Comparison of ENCODE assay signal across 9 mouse cellular contexts in the genomic region with DNA sequence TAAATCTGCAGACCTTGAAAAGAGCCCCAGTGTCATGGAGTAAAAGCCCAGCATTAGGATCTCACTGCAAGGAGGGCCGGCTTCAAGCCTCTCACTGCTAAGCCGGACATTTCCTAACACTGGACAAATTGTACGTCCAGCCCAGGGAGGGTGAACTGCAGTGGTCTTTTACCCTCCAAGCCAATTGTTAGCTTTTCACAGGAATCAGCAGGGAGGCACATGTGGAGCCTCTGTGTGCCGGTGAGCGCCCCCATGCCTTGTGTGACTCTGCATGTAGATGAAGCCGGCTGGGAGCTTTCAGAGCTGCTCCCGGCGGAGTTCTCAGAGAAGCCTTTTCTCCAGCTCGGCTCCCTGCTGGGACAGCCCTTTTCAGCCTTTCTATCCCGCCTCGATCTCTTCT.
DNase-seq lines count a peak whose midpoint lies in the region; ATAC-seq and TF ChIP-seq lines count a peak whose summit lies in the region.
"Had no signal": no experiment of that assay in that cellular context is flagged by ENCODE, and none has a peak within 500 bp of the region (broad histone marks: within the 10 kb centered on the region; RNA-seq: fewer than 3 reads in every experiment).

No protein-coding gene starts in this region.

- no peaks in the 10 kb centered on the region for H3K27me3 ChIP-seq in heart, embryonic 10.5 days (ENCODE audit: insufficient read depth, poor library complexity, severe bottlenecking)
- H3K27me3 ChIP-seq in midbrain, embryonic 11.5 days (ENCODE audit: control insufficient read depth, insufficient read depth, low read length), result no peaks in the 10 kb centered on the region
- H3K27me3 ChIP-seq in liver, postnatal 0 days (ENCODE audit: insufficient read depth, low read length), result no peaks in the 10 kb centered on the region
- H3K27me3 ChIP-seq: CH12.LX had no signal

- H3K9me3 ChIP-seq in heart, embryonic 10.5 days, result no peaks in the 10 kb centered on the region
- H3K9me3 ChIP-seq in midbrain, embryonic 11.5 days (ENCODE audit: control insufficient read depth, low read length), result no peaks in the 10 kb centered on the region
- no peaks in the 10 kb centered on the region for H3K9me3 ChIP-seq in liver, postnatal 0 days (ENCODE audit: low read length)

- peak; percentile 74 for DNase-seq in heart, embryonic 10.5 days (ENCODE audit: low spot score)
- no peak for DNase-seq in heart, postnatal 14 days
- DNase-seq in brain, embryonic 14.5 days (ENCODE audit: low read depth), result peak; percentile 95
- peak; percentile 46 for DNase-seq in forelimb bud, embryonic 11.5 days (ENCODE audit: low read depth, low spot score)
- DNase-seq in midbrain, embryonic 11.5 days (ENCODE audit: low spot score, missing footprints), result peak; percentile 98
- DNase-seq in urinary bladder, postnatal 10 days (ENCODE audit: low spot score), result no peak
- DNase-seq in T-cell, adult 2 months (ENCODE audit: low spot score), result no peak
- no peak for DNase-seq in liver, postnatal 0 days

- H3K4me3 ChIP-seq in heart, embryonic 10.5 days, result no peak overlapping the region
- no peak overlapping the region for H3K4me3 ChIP-seq in midbrain, embryonic 11.5 days (ENCODE audit: low read depth, low read length)
- H3K4me3 ChIP-seq in liver, postnatal 0 days (ENCODE audit: low read depth, low read length), result no peak overlapping the region

- H3K36me3 ChIP-seq in heart, embryonic 10.5 days, result no peaks in the 10 kb centered on the region
- H3K36me3 ChIP-seq in midbrain, embryonic 11.5 days (ENCODE audit: control insufficient read depth, insufficient read depth, low read length), result no peaks in the 10 kb centered on the region; the same call in 1 of the 2 replicates
- peaks cover 6% of the 10 kb centered on the region; the same call in 1 of the 2 replicates for H3K36me3 ChIP-seq in liver, postnatal 0 days (replicated peaks; ENCODE audit: insufficient read depth, low read length)

- peak; percentile 89 for ATAC-seq in midbrain, embryonic 11.5 days (ENCODE audit: low FRiP score)
- ATAC-seq in liver, postnatal 0 days, result no peak

- no peak for TF ChIP-seq POLR2A in brain, embryonic 14.5 days (IDR thresholded peaks at IDR 0.05; ENCODE audit: borderline replicate concordance, extremely low read depth, insufficient read depth, insufficient read length, poor library complexity, severe bottlenecking)

- intact Hi-C loops in heart, postnatal 14 days (cut with DNase I), result no loop called here

- TF ChIP-seq CTCF in brain, embryonic 14.5 days (IDR thresholded peaks at IDR 0.05; ENCODE audit: borderline replicate concordance, extremely low read depth, insufficient read depth, insufficient read length), result no peak
- no peak for TF ChIP-seq CTCF in liver, postnatal 0 days (IDR thresholded peaks at IDR 0.05; ENCODE audit: low read depth)

- H3K4me1 ChIP-seq in heart, embryonic 10.5 days, result peaks cover 13% of the 10 kb centered on the region
- H3K4me1 ChIP-seq in midbrain, embryonic 11.5 days (ENCODE audit: control insufficient read depth, insufficient read depth, low read length), result peaks cover 17% of the 10 kb centered on the region
- H3K4me1 ChIP-seq in liver, postnatal 0 days (ENCODE audit: insufficient read depth), result no peaks in the 10 kb centered on the region

- 11% methylated on average over 11 of the region's 11 CpGs for WGBS in heart, embryonic 10.5 days
- under 1% methylated on average over 11 of the region's 11 CpGs for WGBS in midbrain, embryonic 11.5 days
- 75% methylated on average over 11 of the region's 11 CpGs for WGBS in liver, postnatal 0 days (ENCODE audit: insufficient replicate concordance)

- peak overlapping the region; percentile 6; the same call in 1 of the 2 replicates for H3K9ac ChIP-seq in midbrain, embryonic 11.5 days (ENCODE audit: low read length)
- H3K9ac ChIP-seq in liver, postnatal 0 days (replicated peaks), result no peak overlapping the region

- TF ChIP-seq EP300 in liver, postnatal 0 days (IDR thresholded peaks at IDR 0.05; ENCODE audit: low read depth), result no peak

- H3K27ac ChIP-seq in heart, embryonic 10.5 days, result no peak overlapping the region
- H3K27ac ChIP-seq in midbrain, embryonic 11.5 days (ENCODE audit: low read depth, low read length), result peak overlapping the region; percentile 90
- H3K27ac ChIP-seq in liver, postnatal 0 days (ENCODE audit: low read depth), result no peak overlapping the region

- peak overlapping the region; percentile 29 for H3K4me2 ChIP-seq in midbrain, embryonic 11.5 days
- no peak overlapping the region for H3K4me2 ChIP-seq in liver, postnatal 0 days (ENCODE audit: low read depth, low read length)

Comparison
In these comparisons a context has a peak if more than half of its experiments do, and no peak if none do; other contexts are left out.
1. DNase-seq: peak in heart, embryonic 10.5 days (single experiment), brain, embryonic 14.5 days (single experiment), forelimb bud, embryonic 11.5 days (single experiment) and midbrain, embryonic 11.5 days (single experiment); none in heart, postnatal 14 days (0 of 2), urinary bladder, postnatal 10 days (single experiment), T-cell, adult 2 months (single experiment) and liver, postnatal 0 days (single experiment).